Mouse (Mus musculus): ENCODE data around the gene Plekha5. TPM values are rescaled to one million over a fixed set of nuclear protein-coding genes. Genes with fewer than 3 reads are reported as not detected.
A peak's percentile ranks its signal among the peaks of the same experiment; 100 is the strongest.

The Plekha5 gene
- total RNA-seq, 1 experiment = 26.1 TPM

GRCm38 (mm10) chr6:140611893-140612473 is 188.1 kb downstream of the Plekha5 start:
- in situ Hi-C loops (cut with MboI; ENCODE audit: low sequenced_read_pairs in 2 of 2, unreplicated experiment in 2 of 2) = no loop called here
- TF ChIP-seq ZNF384 (IDR thresholded peaks at IDR 0.05; ENCODE audit: low read depth, low read length) = no peak
- no peak for TF ChIP-seq MAFK (IDR thresholded peaks at IDR 0.05; ENCODE audit: insufficient read depth, low read depth, low read length)
- TF ChIP-seq CHD2 (IDR thresholded peaks at IDR 0.05; ENCODE audit: low read depth, low read length) = no peak
- TF ChIP-seq HCFC1 (IDR thresholded peaks at IDR 0.05; ENCODE audit: borderline replicate concordance, insufficient read depth, low read length) = no peak
- TF ChIP-seq ZC3H11A (IDR thresholded peaks at IDR 0.05; ENCODE audit: borderline replicate concordance, low read depth, low read length) = no peak
- no peak overlapping the region for H3K27ac ChIP-seq (ENCODE audit: insufficient read depth, low read depth, low read length, poor library complexity, severe bottlenecking)

GRCm38 (mm10) chr6:140613822-140614221 is 190.0 kb downstream of the Plekha5 start:
- no peak for DNase-seq (ENCODE audit: low read depth, low spot score)
- H3K4me1 ChIP-seq (ENCODE audit: control insufficient read depth in 2 of 2, insufficient read depth in 2 of 2, low read length in 2 of 2, poor library complexity in 1 of 2) = peaks cover 6 to 22% of the 10 kb centered on the region in 2 experiments
- no peak overlapping the region for H3K9ac ChIP-seq (ENCODE audit: insufficient read depth, low read depth, low read length, poor library complexity, severe bottlenecking)
- H3K4me3 ChIP-seq (ENCODE audit: insufficient read depth in 1 of 2, low read depth in 1 of 2, low read length in 2 of 2, poor library complexity in 1 of 2, severe bottlenecking in 1 of 2) = no peak overlapping the region
- in situ Hi-C loops (cut with MboI; ENCODE audit: low sequenced_read_pairs in 2 of 2, unreplicated experiment in 2 of 2) = no loop called here
- H3K27ac ChIP-seq (ENCODE audit: insufficient read depth, low read depth, low read length, poor library complexity, severe bottlenecking) = no peak overlapping the region
- no peaks in the 10 kb centered on the region for H3K9me3 ChIP-seq (ENCODE audit: control insufficient read depth, insufficient read depth, low read depth, low read length)
- no peaks in the 10 kb centered on the region for H3K36me3 ChIP-seq (ENCODE audit: control insufficient read depth, insufficient read depth, low read length, poor library complexity, severe bottlenecking)
- TF ChIP-seq HCFC1 (IDR thresholded peaks at IDR 0.05; ENCODE audit: borderline replicate concordance, insufficient read depth, low read length) (no peak), CHD2 (IDR thresholded peaks at IDR 0.05; ENCODE audit: low read depth, low read length) (no peak), ZNF384 (IDR thresholded peaks at IDR 0.05; ENCODE audit: low read depth, low read length) (no peak), ZC3H11A (IDR thresholded peaks at IDR 0.05; ENCODE audit: borderline replicate concordance, low read depth, low read length) (no peak), MAFK (IDR thresholded peaks at IDR 0.05; ENCODE audit: insufficient read depth, low read depth, low read length) (no peak)

More at GRCm38 (mm10) chr6:140611893-140612473, 188.1 kb downstream of the Plekha5 start:
- Histone ChIP-seq H3K36me3 (ENCODE audit: control insufficient read depth, insufficient read depth, low read length, poor library complexity, severe bottlenecking) (no peaks in the 10 kb centered on the region), H3K4me3 (ENCODE audit: insufficient read depth in 1 of 2, low read depth in 1 of 2, low read length in 2 of 2, poor library complexity in 1 of 2, severe bottlenecking in 1 of 2) (no peak overlapping the region), H3K9ac (ENCODE audit: insufficient read depth, low read depth, low read length, poor library complexity, severe bottlenecking) (no peak overlapping the region), H3K9me3 (ENCODE audit: control insufficient read depth, insufficient read depth, low read depth, low read length) (no peaks in the 10 kb centered on the region), H3K4me1 (ENCODE audit: control insufficient read depth in 2 of 2, insufficient read depth in 2 of 2, low read length in 2 of 2, poor library complexity in 1 of 2) (peaks cover 7 to 27% of the 10 kb centered on the region in 2 experiments)
- no peak for DNase-seq (ENCODE audit: low read depth, low spot score)

- Histone ChIP-seq H3K9me3 (ENCODE audit: control insufficient read depth, insufficient read depth, low read depth, low read length) (no peaks in the 10 kb centered on the region), H3K9ac (ENCODE audit: insufficient read depth, low read depth, low read length, poor library complexity, severe bottlenecking) (no peak overlapping the region), H3K4me1 (ENCODE audit: control insufficient read depth in 2 of 2, insufficient read depth in 2 of 2, low read length in 2 of 2, poor library complexity in 1 of 2) (peaks cover 3 to 25% of the 10 kb centered on the region in 2 experiments), H3K36me3 (ENCODE audit: control insufficient read depth, insufficient read depth, low read length, poor library complexity, severe bottlenecking) (no peaks in the 10 kb centered on the region), H3K27ac (ENCODE audit: insufficient read depth, low read depth, low read length, poor library complexity, severe bottlenecking) (no peak overlapping the region), H3K4me3 (ENCODE audit: insufficient read depth in 1 of 2, low read depth in 1 of 2, low read length in 2 of 2, poor library complexity in 1 of 2, severe bottlenecking in 1 of 2) (no peak overlapping the region)
- TF ChIP-seq ZC3H11A (IDR thresholded peaks at IDR 0.05; ENCODE audit: borderline replicate concordance, low read depth, low read length) (no peak), HCFC1 (IDR thresholded peaks at IDR 0.05; ENCODE audit: borderline replicate concordance, insufficient read depth, low read length) (no peak), ZNF384 (IDR thresholded peaks at IDR 0.05; ENCODE audit: low read depth, low read length) (no peak), MAFK (IDR thresholded peaks at IDR 0.05; ENCODE audit: insufficient read depth, low read depth, low read length) (no peak), CHD2 (IDR thresholded peaks at IDR 0.05; ENCODE audit: low read depth, low read length) (no peak)
- in situ Hi-C loops (cut with MboI; ENCODE audit: low sequenced_read_pairs in 2 of 2, unreplicated experiment in 2 of 2) = no loop called here
- no peak for DNase-seq (ENCODE audit: low read depth, low spot score)
These were observed 190.9 kb downstream of the Plekha5 start for GRCm38 (mm10) chr6:140614711-140615110.

- peaks cover 11 to 30% of the 10 kb centered on the region in 2 experiments for H3K4me1 ChIP-seq (ENCODE audit: control insufficient read depth in 2 of 2, insufficient read depth in 2 of 2, low read length in 2 of 2, poor library complexity in 1 of 2)
- DNase-seq (ENCODE audit: low read depth, low spot score) = no peak
- peak overlapping the region; percentile 56; the same call in 1 of the 2 replicates for H3K9ac ChIP-seq (ENCODE audit: insufficient read depth, low read depth, low read length, poor library complexity, severe bottlenecking)
- no peak overlapping the region for H3K4me3 ChIP-seq (ENCODE audit: insufficient read depth in 1 of 2, low read depth in 1 of 2, low read length in 2 of 2, poor library complexity in 1 of 2, severe bottlenecking in 1 of 2)
- TF ChIP-seq MAFK (IDR thresholded peaks at IDR 0.05; ENCODE audit: insufficient read depth, low read depth, low read length) (no peak), CHD2 (IDR thresholded peaks at IDR 0.05; ENCODE audit: low read depth, low read length) (no peak), ZC3H11A (IDR thresholded peaks at IDR 0.05; ENCODE audit: borderline replicate concordance, low read depth, low read length) (no peak), HCFC1 (IDR thresholded peaks at IDR 0.05; ENCODE audit: borderline replicate concordance, insufficient read depth, low read length) (no peak), ZNF384 (IDR thresholded peaks at IDR 0.05; ENCODE audit: low read depth, low read length) (no peak)
- peak overlapping the region; percentile 84 for H3K27ac ChIP-seq (ENCODE audit: insufficient read depth, low read depth, low read length, poor library complexity, severe bottlenecking)
- peaks cover 1% of the 10 kb centered on the region; the same call in 1 of the 2 replicates for H3K36me3 ChIP-seq (ENCODE audit: control insufficient read depth, insufficient read depth, low read length, poor library complexity, severe bottlenecking)
- no peaks in the 10 kb centered on the region for H3K9me3 ChIP-seq (ENCODE audit: control insufficient read depth, insufficient read depth, low read depth, low read length)
- in situ Hi-C loops (cut with MboI; ENCODE audit: low sequenced_read_pairs in 2 of 2, unreplicated experiment in 2 of 2) = no loop called here
These were observed 196.9 kb downstream of the Plekha5 start for GRCm38 (mm10) chr6:140620531-140621349.

All from ES-E14 (cell line).